ENCODE assay signal across 19 mouse cellular contexts in genomic region chr12:108678366-108678765, GRCm38 (mm10). TPM values are rescaled to one million over a fixed set of nuclear protein-coding genes. Genes with fewer than 3 reads are reported as not detected.
DNase-seq lines count a peak whose midpoint lies in the region; TF ChIP-seq lines count a peak whose summit lies in the region.
"Had no signal": no experiment of that assay in that cellular context is flagged by ENCODE, and none has a peak within 500 bp of the region (broad histone marks: within the 10 kb centered on the region; RNA-seq: fewer than 3 reads in every experiment).

No protein-coding gene starts in this region.

- intact Hi-C loops in heart, adult 2 months (cut with DNase I) = loop anchor here (5.0 kb wide), 1 partner anchor 126 kb away; the partner anchor contains the start of gene Evl

- H3K27me3 ChIP-seq in heart, adult 2 months (ENCODE audit: control insufficient read depth, insufficient read depth, low read length) = no peaks in the 10 kb centered on the region
- no peaks in the 10 kb centered on the region for H3K27me3 ChIP-seq in liver, adult 2 months (ENCODE audit: control insufficient read depth, insufficient read depth, low read length)
- H3K27me3 ChIP-seq: embryonic facial prominence, embryonic 12.5 days; forebrain, embryonic 12.5 days; hindbrain, embryonic 12.5 days had no signal

- H3K36me3 ChIP-seq in heart, adult 2 months (ENCODE audit: control insufficient read depth, insufficient read depth, low read length) = no peaks in the 10 kb centered on the region
- no peaks in the 10 kb centered on the region for H3K36me3 ChIP-seq in liver, adult 2 months (ENCODE audit: control insufficient read depth, insufficient read depth, low read length)

- peaks cover 28% of the 10 kb centered on the region for H3K4me1 ChIP-seq in heart, adult 2 months (ENCODE audit: control insufficient read depth, insufficient read depth, low read length)
- peaks cover 5% of the 10 kb centered on the region for H3K4me1 ChIP-seq in liver, adult 2 months (ENCODE audit: control insufficient read depth, insufficient read depth, low read length)
- H3K4me1 ChIP-seq: embryonic facial prominence, embryonic 12.5 days; forebrain, embryonic 12.5 days; hindbrain, embryonic 12.5 days had no signal

- 39% methylated on average over 4 of the region's 4 CpGs for WGBS in heart, adult 2 months
- 49% methylated on average over 4 of the region's 4 CpGs for WGBS in liver, adult 2 months

- no peak for DNase-seq in heart, adult 2 months
- DNase-seq in heart, adult 11 months = no peak
- DNase-seq in kidney, adult 8-10 months = peak; percentile 60 to 67
- no peak for DNase-seq in kidney, postnatal 10 days
- DNase-seq in liver, adult 2 months (ENCODE audit: extremely low read depth, low read depth, low spot score) = peak; percentile 13
- no peak for DNase-seq in liver
- no peak for DNase-seq in ovary, postnatal 14 days (ENCODE audit: low spot score)
- DNase-seq: adrenal gland, postnatal 10 days; cerebellum, adult 11-12 months; cerebellum, adult 9-10 months; cerebellum, postnatal 25 days; gastrocnemius, postnatal 25 days; heart, postnatal 10 days; heart, postnatal 4 days had no signal

- no peak for TF ChIP-seq POLR2A in heart, adult 2 months (IDR thresholded peaks at IDR 0.05; ENCODE audit: insufficient read depth, low read depth, low read length)
- no peak for TF ChIP-seq POLR2A in liver, adult 2 months (IDR thresholded peaks at IDR 0.05; ENCODE audit: extremely low read depth, insufficient read depth, low read length)

- 0 out of 2 replicates have a peak, but pooled peaks have one; percentile 17 for TF ChIP-seq EP300 in heart, adult 2 months (IDR thresholded peaks at IDR 0.05; ENCODE audit: insufficient read depth, low read depth, low read length)

- H3K79me2 ChIP-seq in heart, adult 2 months (replicated peaks; ENCODE audit: control insufficient read depth, insufficient read depth, low read length) = no peaks in the 10 kb centered on the region
- H3K79me2 ChIP-seq in liver, adult 2 months (ENCODE audit: control insufficient read depth, insufficient read depth, low read length) = no peaks in the 10 kb centered on the region

- peak overlapping the region; percentile 54 for H3K27ac ChIP-seq in heart, adult 2 months
- no peak overlapping the region for H3K27ac ChIP-seq in liver, adult 2 months (replicated peaks; ENCODE audit: insufficient read depth, low read depth, low read length)
- H3K27ac ChIP-seq: embryonic facial prominence, embryonic 12.5 days; forebrain, embryonic 12.5 days; heart, embryonic 10.5 days; hindbrain, embryonic 12.5 days had no signal

- no peak overlapping the region for H3K9ac ChIP-seq in heart, adult 2 months (ENCODE audit: low read depth, low read length)
- H3K9ac ChIP-seq in liver, adult 2 months (ENCODE audit: low read depth, low read length) = no peak overlapping the region
- H3K9ac ChIP-seq: embryonic facial prominence, embryonic 12.5 days; forebrain, embryonic 12.5 days; hindbrain, embryonic 12.5 days had no signal

- TF ChIP-seq CTCF in heart, adult 2 months (IDR thresholded peaks at IDR 0.05) = no peak
- no peak for TF ChIP-seq CTCF in liver, adult 2 months (IDR thresholded peaks at IDR 0.05; ENCODE audit: low read depth, low read length)

- no peak overlapping the region for H3K4me3 ChIP-seq in heart, adult 2 months
- no peak overlapping the region for H3K4me3 ChIP-seq in liver, adult 2 months (ENCODE audit: insufficient read depth, low read depth, low read length)
- H3K4me3 ChIP-seq: embryonic facial prominence, embryonic 12.5 days; forebrain, embryonic 12.5 days; heart, embryonic 10.5 days; hindbrain, embryonic 12.5 days had no signal

RNA-seq across cellular contexts. Expression of gene Degs2, which starts 23.7 kb away (rescaled TPM):
- total RNA-seq in heart, adult 2 months (2021) = under 1 TPM; 0.50 to 0.55 TPM
- polyA plus RNA-seq in heart, adult 2 months (2012; rRNA removed) = 1.00 TPM in 2 replicates
- 0.07 and 0.65 TPM in 2 replicates for total RNA-seq in liver, adult 2 months (2014; rRNA removed)
- 0.11 and 0.29 TPM in 2 replicates for polyA plus RNA-seq in liver, adult 2 months (2012; rRNA removed)
- total RNA-seq: adrenal gland, postnatal 10 days; heart, postnatal 4 days; MEL had no signal

Comparison
In these comparisons a context has a peak if more than half of its experiments do, and no peak if none do; other contexts are left out.
1. DNase-seq: peak in kidney, adult 8-10 months (2 of 2) and liver, adult 2 months (single experiment); none in heart, adult 2 months (0 of 2), heart, adult 11 months (single experiment), kidney, postnatal 10 days (single experiment), liver (single experiment) and ovary, postnatal 14 days (single experiment).